Mouse (Mus musculus) bone marrow macrophage, adult 2 months (primary cell): ENCODE results near the gene Asgr1.

Source experiments
- CTCF ChIP-seq: IDR thresholded peaks from 2 replicates; pipeline ENCODE4 v1.5.1; 2012; ENCODE audit warnings: low read depth, mild to moderate bottlenecking, low read length, moderate library complexity
- POLR2A ChIP-seq: IDR thresholded peaks from 2 replicates; pipeline ENCODE4 v1.6.1; 2012; ENCODE audit warnings: mild to moderate bottlenecking, low read depth, low read length, borderline replicate concordance

DNA sequence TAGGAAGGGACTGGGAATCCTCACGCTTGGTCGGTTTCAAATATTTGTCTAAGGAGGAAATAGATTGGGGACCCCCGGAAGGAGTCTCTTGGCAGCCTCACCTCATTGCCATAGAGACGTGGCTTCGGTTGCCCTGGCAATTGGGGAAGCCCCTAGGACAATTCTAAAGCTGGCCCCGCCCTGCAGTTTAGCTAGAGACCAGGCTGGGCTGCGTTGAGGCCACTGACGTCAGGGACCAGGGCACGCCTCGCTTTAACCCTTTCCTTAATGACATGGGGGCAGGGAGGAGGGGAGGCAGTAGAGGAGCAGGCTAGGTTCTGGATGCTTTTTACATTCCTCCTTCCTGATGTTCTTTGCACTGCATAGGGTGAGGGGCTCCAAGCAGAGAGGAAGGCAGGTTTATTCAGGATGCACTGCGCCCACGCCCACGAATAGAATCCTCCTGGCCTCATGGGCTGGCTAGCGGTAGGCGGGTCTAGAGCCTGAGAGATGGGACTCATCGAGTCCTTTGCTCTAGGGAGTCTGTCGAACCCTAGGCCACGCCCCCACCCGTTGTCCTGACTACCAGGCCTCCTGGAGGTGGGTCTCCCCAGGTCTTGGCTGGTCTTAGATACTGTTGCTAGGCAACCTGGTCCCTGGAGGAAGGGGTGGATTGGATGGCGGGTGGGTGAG is 24.6 kb upstream of the Asgr1 start:
- TF ChIP-seq POLR2A = no peak
- TF ChIP-seq CTCF = no peak
